ENCODE assay signal across 20 mouse cellular contexts in genomic region chr3:54659736-54660135, GRCm38 (mm10). TPM values are rescaled to one million over a fixed set of nuclear protein-coding genes. Genes with fewer than 3 reads are reported as not detected.
"Had no signal": no experiment of that assay in that cellular context is flagged by ENCODE, and none has a peak within 500 bp of the region (broad histone marks: within the 10 kb centered on the region; RNA-seq: fewer than 3 reads in every experiment).

No protein-coding gene starts in this region.

- H3K4me2 ChIP-seq: lung, embryonic 14.5 days; midbrain, embryonic 11.5 days; midbrain, embryonic 13.5 days; midbrain, embryonic 15.5 days; neural tube, embryonic 13.5 days; neural tube, embryonic 15.5 days had no signal

- H3K9ac ChIP-seq: lung, embryonic 14.5 days; midbrain, embryonic 13.5 days; midbrain, embryonic 15.5 days; neural tube, embryonic 13.5 days; neural tube, embryonic 15.5 days had no signal

- H3K27me3 ChIP-seq: midbrain, embryonic 13.5 days; midbrain, embryonic 15.5 days; neural tube, embryonic 13.5 days; neural tube, embryonic 15.5 days had no signal

- H3K27ac ChIP-seq: midbrain, embryonic 13.5 days; midbrain, embryonic 15.5 days; neural tube, embryonic 13.5 days; neural tube, embryonic 15.5 days had no signal

- H3K4me3 ChIP-seq: midbrain, embryonic 13.5 days; midbrain, embryonic 15.5 days; myocyte; neural tube, embryonic 13.5 days; neural tube, embryonic 15.5 days had no signal

- H3K36me3 ChIP-seq: midbrain, embryonic 13.5 days; midbrain, embryonic 15.5 days; neural tube, embryonic 13.5 days; neural tube, embryonic 15.5 days had no signal

- H3K9me3 ChIP-seq: midbrain, embryonic 13.5 days; midbrain, embryonic 15.5 days; neural tube, embryonic 13.5 days; neural tube, embryonic 15.5 days had no signal

- ATAC-seq: midbrain, embryonic 13.5 days; midbrain, embryonic 15.5 days had no signal

- H3K4me1 ChIP-seq: midbrain, embryonic 13.5 days; midbrain, embryonic 15.5 days; neural tube, embryonic 13.5 days; neural tube, embryonic 15.5 days had no signal

- DNase-seq: lung, embryonic 14.5 days; lung, postnatal 10 days; lung, postnatal 4 days; retina, postnatal 1 day; right cerebral cortex, adult 18-20 months; right cerebral cortex, postnatal 25 days; right cerebral cortex, postnatal 4 days; spleen, adult 18-20 months; thymus, adult 18-20 months; thymus, postnatal 14 days; thymus, postnatal 36 days had no signal

RNA-seq across cellular contexts. Expression of gene Gm21958, which starts 54.4 kb away (rescaled TPM):
- total RNA-seq: megakaryocyte, adult 5-6 weeks had no signal
- polyA plus RNA-seq: liver, embryonic 16.5 days; midbrain, embryonic 15.5 days; myocyte; small intestine, adult 2 months had no signal
